Mouse (Mus musculus): ENCODE measurements around the gene Nudt3.

The Nudt3 gene

GRCm38 (mm10) chr17:27600286-27600685 is 23.0 kb downstream of the Nudt3 start:
- DNase-seq (ENCODE audit: low read depth), result no peak

DNA sequence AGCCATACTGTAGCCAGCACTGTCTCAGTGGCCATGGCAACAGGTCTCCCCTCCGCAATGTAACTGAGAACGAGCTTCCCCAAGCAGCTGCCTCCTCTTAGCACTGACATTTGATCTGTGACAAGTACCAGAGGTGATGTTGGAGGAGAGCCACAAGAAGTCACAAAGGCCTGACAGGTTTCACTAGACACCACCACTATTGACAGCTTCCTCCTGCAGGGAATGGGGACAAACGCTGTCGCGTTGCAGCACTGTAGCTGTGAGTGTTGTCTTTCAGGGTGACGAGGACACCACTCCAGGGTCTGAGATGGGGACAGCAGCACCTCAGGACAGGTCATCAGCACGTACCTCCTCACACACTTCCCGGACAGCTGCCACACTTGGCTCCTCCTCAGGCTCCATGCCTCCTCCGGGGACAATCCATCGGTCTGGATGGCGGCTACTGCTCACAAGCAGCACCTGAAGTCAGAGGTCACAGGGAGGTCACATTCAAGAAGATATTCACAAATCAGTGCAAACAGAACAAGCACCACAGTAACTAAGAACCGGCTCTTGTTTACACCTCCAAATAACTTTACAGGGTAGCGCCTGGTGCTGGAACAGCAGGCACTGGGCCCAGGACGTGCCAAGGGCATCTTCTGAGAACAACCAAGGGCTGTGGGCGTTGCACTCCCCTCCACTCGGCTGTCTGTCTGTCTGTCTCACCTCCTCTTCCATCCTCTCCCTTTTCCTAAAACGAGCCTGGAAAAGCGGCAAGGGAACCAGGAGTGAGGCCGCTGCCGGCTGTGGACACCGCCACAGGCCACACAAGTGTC is 26.7 kb downstream of the Nudt3 start:
- DNase-seq (ENCODE audit: low read depth), result no peak

- DNase-seq (ENCODE audit: low read depth), result no peak
Measured at GRCm38 (mm10) chr17:27595659-27596375, 27.5 kb downstream of the Nudt3 start.

GRCm38 (mm10) chr17:27592565-27592910 is 30.8 kb downstream of the Nudt3 start:
- no peak for DNase-seq (ENCODE audit: low read depth)

GRCm38 (mm10) chr17:27591826-27592564 is 31.3 kb downstream of the Nudt3 start:
- DNase-seq (ENCODE audit: low read depth), result peak; percentile 71

GRCm38 (mm10) chr17:27588231-27588630 is 35.1 kb downstream of the Nudt3 start:
- DNase-seq (ENCODE audit: low read depth), result no peak

DNA sequence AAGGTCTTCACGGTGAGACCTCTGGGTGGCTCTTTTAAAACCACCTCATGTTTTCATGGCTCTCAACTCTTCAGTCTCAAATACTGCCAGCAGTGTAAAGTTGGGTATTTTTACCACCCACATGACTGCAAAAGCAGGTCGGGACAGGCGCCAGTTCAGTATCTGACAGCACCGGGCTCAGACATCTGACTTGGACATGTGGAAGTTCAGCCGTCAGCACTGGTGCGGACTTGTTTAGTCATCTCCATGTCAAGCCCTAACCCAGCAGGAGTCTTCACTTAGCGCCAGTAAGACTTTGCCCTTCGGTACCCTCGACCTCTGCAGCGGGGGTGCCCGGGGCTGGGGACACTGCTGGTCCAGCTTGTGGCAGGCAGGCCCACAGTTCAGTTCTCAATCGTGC is 36.0 kb downstream of the Nudt3 start:
- no peak for DNase-seq (ENCODE audit: low read depth)

DNA sequence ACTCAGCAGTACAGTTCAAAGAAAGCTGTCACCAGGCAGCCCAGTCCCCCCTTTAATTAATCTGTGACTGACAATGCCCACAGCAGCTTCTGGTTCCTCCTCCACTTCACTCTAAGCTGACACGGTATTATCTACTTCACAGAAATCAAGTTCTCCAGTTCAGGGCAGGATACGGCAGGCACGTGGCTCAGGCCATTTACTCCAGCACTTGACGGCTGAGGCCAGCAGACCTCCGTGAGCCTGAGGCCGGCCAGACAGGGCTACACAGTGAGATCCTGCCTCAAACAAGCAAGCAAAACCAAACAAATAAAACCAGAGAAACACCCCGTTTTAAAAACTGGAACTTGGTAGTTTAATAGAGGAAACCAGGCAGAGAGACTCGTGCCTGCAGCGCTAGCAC is 36.6 kb downstream of the Nudt3 start:
- DNase-seq (ENCODE audit: low read depth), result no peak

DNA sequence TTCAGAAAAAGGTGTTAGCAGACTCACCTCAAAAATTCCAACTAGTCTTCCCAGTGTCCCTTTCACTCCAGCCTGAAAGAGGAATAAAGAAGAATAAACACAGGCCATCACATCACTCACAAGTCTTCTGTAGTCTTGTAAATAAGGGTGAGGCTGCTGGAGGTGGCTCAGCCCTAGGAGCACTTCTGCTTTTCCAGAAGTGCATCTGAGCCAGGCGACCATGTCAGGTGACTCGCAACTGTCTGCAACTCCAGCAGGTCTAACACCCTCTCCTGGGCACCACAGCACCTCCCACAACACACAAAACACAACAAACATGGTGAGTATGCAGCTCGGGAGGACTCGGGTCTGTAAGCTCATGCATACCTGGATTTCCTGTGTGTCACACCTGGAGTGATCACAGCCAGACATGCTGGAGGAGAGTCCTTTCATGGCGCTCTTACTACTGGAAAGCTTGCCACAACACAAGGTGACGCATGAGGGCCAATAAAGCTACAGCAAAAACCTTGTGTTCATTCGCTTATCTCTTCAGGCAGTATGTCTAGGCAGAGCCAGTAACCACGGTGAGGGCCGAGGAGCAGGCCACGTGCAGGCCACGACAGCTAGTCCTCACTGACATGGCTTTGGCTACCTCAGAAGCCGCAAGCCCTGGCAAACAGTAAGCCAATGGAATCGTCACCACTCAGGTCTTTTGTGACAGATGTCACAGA is 40.0 kb downstream of the Nudt3 start:
- DNase-seq (ENCODE audit: low read depth), result no peak

GRCm38 (mm10) chr17:27580392-27581068 is 42.8 kb downstream of the Nudt3 start:
- DNase-seq (ENCODE audit: low read depth), result no peak

DNA sequence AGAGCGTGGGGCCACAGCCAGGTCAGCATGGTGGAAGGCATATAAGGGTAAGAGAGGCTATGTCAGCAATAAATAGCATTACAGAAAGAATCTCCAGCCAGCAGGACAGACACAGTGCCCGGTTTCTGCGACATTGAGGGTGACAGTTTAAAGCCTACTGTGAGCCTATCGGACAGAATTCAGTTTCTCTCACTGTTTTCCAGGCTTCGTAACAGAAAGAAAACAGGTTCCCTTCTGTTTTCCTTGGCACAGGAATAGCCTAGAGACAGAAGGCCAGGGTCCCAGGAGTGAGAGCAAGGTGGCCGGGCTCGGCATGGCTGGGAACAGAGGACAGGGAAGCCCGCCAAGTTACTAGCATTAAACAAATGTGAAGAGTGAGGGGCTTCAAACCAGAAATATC is 43.5 kb downstream of the Nudt3 start:
- DNase-seq (ENCODE audit: low read depth), result no peak

- no peak for DNase-seq (ENCODE audit: low read depth)
Measured at GRCm38 (mm10) chr17:27578487-27578886, 44.8 kb downstream of the Nudt3 start.

- DNase-seq (ENCODE audit: low read depth), result no peak
Measured at GRCm38 (mm10) chr17:27577468-27577867, 45.8 kb downstream of the Nudt3 start.

DNA sequence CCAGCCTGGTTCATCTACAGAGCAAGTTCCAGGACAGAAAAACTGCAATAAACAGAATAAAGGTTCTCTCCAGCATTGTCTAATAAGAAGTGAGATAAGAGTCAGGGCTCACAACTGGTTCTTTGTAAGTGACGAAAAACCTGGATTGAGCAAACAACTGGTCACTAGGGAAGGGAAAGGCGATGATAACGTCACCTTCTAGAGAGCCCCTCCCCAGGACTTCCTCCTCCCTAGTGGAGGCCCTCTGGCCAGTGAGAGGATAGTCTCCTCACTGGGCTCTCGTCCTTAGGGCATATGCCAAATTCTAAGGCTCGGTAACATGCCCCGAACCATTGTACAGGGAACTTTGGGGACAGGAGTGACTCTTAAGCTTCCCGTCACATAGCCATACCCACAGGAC is 47.2 kb downstream of the Nudt3 start:
- no peak for DNase-seq (ENCODE audit: low read depth)

GRCm38 (mm10) chr17:27575116-27575776 is 48.0 kb downstream of the Nudt3 start:
- no peak for DNase-seq (ENCODE audit: low read depth)

GRCm38 (mm10) chr17:27574470-27575115 is 48.7 kb downstream of the Nudt3 start:
- DNase-seq (ENCODE audit: low read depth), result no peak

DNA sequence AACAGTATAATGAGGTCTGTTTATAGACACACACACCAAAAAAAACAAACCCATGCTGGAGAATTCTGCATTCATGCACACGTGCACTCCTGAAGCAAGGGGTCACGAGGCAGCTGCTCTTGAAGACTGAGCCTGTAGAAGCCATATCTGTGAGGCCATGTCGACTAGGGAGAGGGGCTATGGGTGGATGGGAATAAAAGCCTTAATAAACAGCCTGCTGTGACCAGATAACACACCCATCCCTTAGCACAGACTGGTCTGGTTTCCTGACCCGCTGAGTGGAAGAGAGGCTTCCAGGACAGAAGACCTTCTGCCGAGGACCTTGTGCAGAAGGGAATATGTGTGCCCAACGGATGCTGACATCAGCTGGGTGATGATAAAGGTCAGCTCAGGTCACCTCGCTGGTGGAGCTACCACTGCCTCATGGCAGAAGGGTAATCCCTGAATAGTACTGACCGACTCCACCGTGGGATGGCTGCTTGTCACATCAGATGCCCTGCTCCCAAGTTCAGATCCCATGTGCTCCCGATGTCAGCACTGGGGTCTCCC is 49.4 kb downstream of the Nudt3 start:
- no peak for DNase-seq (ENCODE audit: low read depth)

DNA sequence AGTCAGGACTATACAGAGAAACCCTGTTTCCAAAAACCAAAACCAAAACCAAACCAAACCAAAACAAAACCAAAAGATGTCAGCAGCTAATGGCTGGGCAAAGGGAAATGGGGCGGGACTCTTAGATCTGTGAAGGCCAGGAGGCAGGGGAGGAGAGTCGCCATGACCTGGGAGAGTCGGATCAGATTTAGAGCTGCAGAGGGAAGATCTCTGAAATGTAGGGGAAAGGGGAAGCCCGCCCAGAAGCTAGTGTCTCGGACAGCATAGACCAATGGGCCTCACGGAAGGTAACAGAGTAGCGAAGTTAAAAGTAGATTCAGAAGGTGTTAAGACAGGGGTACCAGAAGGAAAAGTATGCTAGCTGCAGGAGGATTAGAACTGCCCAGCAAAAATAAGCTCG is 52.0 kb downstream of the Nudt3 start:
- DNase-seq (ENCODE audit: low read depth), result no peak

DNA sequence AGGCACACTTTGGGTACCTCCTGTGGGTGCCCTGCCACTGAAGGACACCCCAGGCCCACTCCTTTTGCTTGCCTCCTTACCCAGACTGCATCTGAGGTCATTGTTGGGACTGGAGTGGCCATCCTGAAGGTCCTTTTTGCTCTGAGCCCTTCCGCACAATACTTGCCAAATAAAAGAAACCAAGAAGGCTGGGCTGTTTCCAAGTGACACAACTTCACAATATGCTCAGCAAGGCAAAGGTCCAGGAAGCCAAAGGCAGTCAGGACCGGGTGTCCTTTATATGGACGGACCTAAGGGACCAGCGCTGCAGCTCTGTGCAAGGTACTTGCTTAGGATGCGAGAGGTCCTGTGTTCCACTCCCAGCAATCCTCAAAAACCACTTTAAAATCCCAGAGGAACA is 55.1 kb downstream of the Nudt3 start:
- no peak for DNase-seq (ENCODE audit: low read depth)

- no peak for DNase-seq (ENCODE audit: low read depth)
Measured at GRCm38 (mm10) chr17:27565942-27566267, 57.4 kb downstream of the Nudt3 start.
